Mouse (Mus musculus): ENCODE data around the gene Spi1. TPM values are rescaled to one million over a fixed set of nuclear protein-coding genes. Genes with fewer than 3 reads are reported as not detected.

The Spi1 gene
- polyA plus RNA-seq, 1 experiment from 2014 or later: 16.8 TPM

DNA sequence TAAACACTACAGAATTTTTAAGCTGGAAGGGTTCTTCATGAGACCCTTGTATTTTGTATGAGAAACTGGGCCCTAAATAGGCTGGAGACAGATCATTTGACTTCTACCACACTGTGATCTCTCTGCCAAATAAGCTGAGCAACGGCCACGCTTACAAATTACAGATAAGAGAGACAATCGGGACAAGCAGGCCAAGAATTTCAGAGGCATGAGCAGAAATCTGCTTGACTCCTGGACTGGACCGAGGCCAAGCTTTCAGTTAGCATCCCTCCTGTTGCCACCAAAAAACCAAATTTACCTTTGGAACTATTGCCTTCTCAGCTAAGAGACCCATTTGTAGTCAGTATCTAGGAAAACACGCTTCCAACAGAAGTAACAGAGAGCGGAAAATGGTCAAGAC lies 78.4 kb downstream of the Spi1 start:
- peaks cover 77% of the 10 kb centered on the region for H3K36me3 ChIP-seq
- no peak for ATAC-seq

DNA sequence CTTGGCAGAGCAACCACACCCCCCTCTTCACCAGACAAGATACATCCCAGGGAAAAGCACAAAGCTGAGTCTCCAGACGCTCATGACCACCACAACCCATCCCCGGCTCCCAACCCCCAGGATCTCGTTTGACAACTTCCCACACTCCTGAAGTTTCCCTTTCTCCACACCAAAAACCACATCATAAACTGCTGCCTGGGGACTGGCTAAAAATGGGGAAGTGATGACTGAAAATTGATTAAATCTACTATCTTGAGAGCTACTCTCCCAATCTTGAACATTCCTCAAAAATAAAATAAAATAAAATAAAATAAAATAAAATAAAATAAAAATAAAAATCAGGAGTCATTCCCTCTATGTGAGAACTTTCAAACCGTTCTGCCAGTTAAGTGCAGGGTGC lies 80.8 kb downstream of the Spi1 start:
- no peak for ATAC-seq
- no peak overlapping the region for H3K27ac ChIP-seq
- H3K27me3 ChIP-seq (replicated peaks): no peaks in the 10 kb centered on the region
- WGBS (ENCODE audit: insufficient replicate concordance): 65% methylated on average over 4 of the region's 4 CpGs
- peaks cover 76% of the 10 kb centered on the region for H3K36me3 ChIP-seq
- H3K4me3 ChIP-seq: no peak overlapping the region
- no peak overlapping the region for H3K4me2 ChIP-seq
- no peak overlapping the region for H3K9ac ChIP-seq
- H3K9me3 ChIP-seq (replicated peaks): no peaks in the 10 kb centered on the region
- H3K4me1 ChIP-seq: peaks cover 30% of the 10 kb centered on the region

More for the DNA sequence above, 78.4 kb downstream of the Spi1 start:
- H3K4me1 ChIP-seq: peaks cover 25% of the 10 kb centered on the region
- no peak overlapping the region for H3K4me3 ChIP-seq
- no peak overlapping the region for H3K27ac ChIP-seq
- no peaks in the 10 kb centered on the region for H3K9me3 ChIP-seq (replicated peaks)
- no peak overlapping the region for H3K9ac ChIP-seq
- no peak overlapping the region for H3K4me2 ChIP-seq
- H3K27me3 ChIP-seq (replicated peaks): no peaks in the 10 kb centered on the region
- 69% methylated on average over 6 of the region's 6 CpGs for WGBS (ENCODE audit: insufficient replicate concordance)

DNA sequence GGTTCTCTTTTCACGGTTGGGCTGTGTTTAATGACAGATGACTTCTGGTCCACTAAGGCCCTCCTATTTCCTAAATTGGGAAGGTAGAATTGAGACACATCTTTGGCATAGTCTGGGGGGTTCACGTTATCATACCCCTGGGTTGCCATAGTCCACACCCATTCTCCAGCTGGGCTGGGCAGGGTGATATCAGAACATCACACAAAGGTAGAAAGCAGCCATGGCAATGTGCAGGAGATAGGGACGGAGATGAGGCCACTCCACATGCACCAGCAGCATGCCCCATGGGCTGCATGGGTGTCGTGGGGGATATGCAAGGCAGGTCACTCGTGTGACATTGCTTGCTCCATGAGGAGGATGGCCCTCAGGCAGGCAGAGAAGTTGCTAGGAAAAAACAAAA lies 81.3 kb downstream of the Spi1 start:
- Histone ChIP-seq H3K9me3 (replicated peaks) (no peaks in the 10 kb centered on the region), H3K4me1 (peaks cover 31% of the 10 kb centered on the region), H3K9ac (no peak overlapping the region), H3K4me2 (no peak overlapping the region), H3K4me3 (no peak overlapping the region), H3K27me3 (replicated peaks) (no peaks in the 10 kb centered on the region), H3K36me3 (peaks cover 73% of the 10 kb centered on the region), H3K27ac (no peak overlapping the region)
- ATAC-seq: peak; percentile 52
- 51% methylated on average over 5 of the region's 5 CpGs for WGBS (ENCODE audit: insufficient replicate concordance)

DNA sequence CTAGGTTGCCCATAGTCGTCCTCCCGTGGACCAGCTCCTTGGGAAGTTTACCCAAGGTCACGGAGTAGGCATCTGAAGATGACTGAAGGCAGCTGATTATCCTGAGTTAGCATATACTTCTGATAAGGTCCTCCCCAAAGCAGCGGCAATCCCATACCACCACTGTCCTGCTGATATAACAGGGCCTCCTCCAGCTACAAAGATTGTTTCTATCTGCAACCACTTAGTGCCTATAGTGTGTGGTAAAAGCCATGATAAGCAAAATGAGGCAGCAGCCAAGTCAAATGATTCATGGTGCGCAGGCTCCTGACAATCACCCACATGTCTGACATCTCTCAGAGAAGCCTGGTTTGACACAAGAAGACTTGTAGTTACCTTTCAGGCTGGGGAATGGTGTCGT lies 82.8 kb downstream of the Spi1 start:
- peaks cover 31% of the 10 kb centered on the region for H3K4me1 ChIP-seq
- ATAC-seq: peak; percentile 84
- H3K9me3 ChIP-seq (replicated peaks): no peaks in the 10 kb centered on the region
- H3K4me3 ChIP-seq: no peak overlapping the region
- no peak overlapping the region for H3K9ac ChIP-seq
- H3K27me3 ChIP-seq (replicated peaks): no peaks in the 10 kb centered on the region
- H3K27ac ChIP-seq: no peak overlapping the region
- H3K4me2 ChIP-seq: no peak overlapping the region
- H3K36me3 ChIP-seq: peaks cover 78% of the 10 kb centered on the region
- 48% methylated on average over 6 of the region's 6 CpGs for WGBS (ENCODE audit: insufficient replicate concordance)

Other genes starting within 250 kb of the Spi1 start
- gene Mtch2, start 235.2 kb upstream of the Spi1 start, polyA plus RNA-seq (2016; fragmentation: Nextera tagmentation; extraction: Ambion mirVana): 142 and 146 TPM in 2 replicates
- 6.6 and 7.3 TPM in 2 replicates for gene C1qtnf4, start 196.5 kb upstream of the Spi1 start, polyA plus RNA-seq (2016; fragmentation: Nextera tagmentation; extraction: Ambion mirVana)
- 22.6 and 26.0 TPM in 2 replicates for gene Kbtbd4, start 177.7 kb upstream of the Spi1 start, polyA plus RNA-seq (2016; fragmentation: Nextera tagmentation; extraction: Ambion mirVana)
- gene Ndufs3, start 177.6 kb upstream of the Spi1 start, polyA plus RNA-seq (2016; fragmentation: Nextera tagmentation; extraction: Ambion mirVana): 171 and 177 TPM in 2 replicates
- gene Celf1, start 142.0 kb upstream of the Spi1 start, polyA plus RNA-seq (2016; fragmentation: Nextera tagmentation; extraction: Ambion mirVana): 79.4 and 81.3 TPM in 2 replicates
- 0.57 and 0.94 TPM in 2 replicates for gene Rapsn, start 46.8 kb upstream of the Spi1 start, polyA plus RNA-seq (2016; fragmentation: Nextera tagmentation; extraction: Ambion mirVana)
- gene Psmc3, start 28.4 kb upstream of the Spi1 start, polyA plus RNA-seq (2016; fragmentation: Nextera tagmentation; extraction: Ambion mirVana): 220 and 223 TPM in 2 replicates
- 15.1 and 15.3 TPM in 2 replicates for gene Slc39a13, start 12.0 kb upstream of the Spi1 start, polyA plus RNA-seq (2016; fragmentation: Nextera tagmentation; extraction: Ambion mirVana)
- gene Mybpc3, start 35.8 kb downstream of the Spi1 start, polyA plus RNA-seq (2016; fragmentation: Nextera tagmentation; extraction: Ambion mirVana): 0.23 and 0.39 TPM in 2 replicates
- gene Madd, start 101.4 kb downstream of the Spi1 start, polyA plus RNA-seq (2016; fragmentation: Nextera tagmentation; extraction: Ambion mirVana): 12.1 and 13.4 TPM in 2 replicates
- 12.9 and 13.5 TPM in 2 replicates for gene Nr1h3, start 120.4 kb downstream of the Spi1 start, polyA plus RNA-seq (2016; fragmentation: Nextera tagmentation; extraction: Ambion mirVana)
- 9.6 and 10.3 TPM in 2 replicates for gene Acp2, start 120.5 kb downstream of the Spi1 start, polyA plus RNA-seq (2016; fragmentation: Nextera tagmentation; extraction: Ambion mirVana)
- 8.3 and 8.4 TPM in 2 replicates for gene Ddb2, start 154.6 kb downstream of the Spi1 start, polyA plus RNA-seq (2016; fragmentation: Nextera tagmentation; extraction: Ambion mirVana)
- gene Pacsin3, start 173.6 kb downstream of the Spi1 start, polyA plus RNA-seq (2016; fragmentation: Nextera tagmentation; extraction: Ambion mirVana): 12.3 and 12.4 TPM in 2 replicates
- 80.0 and 82.2 TPM in 2 replicates for gene Arfgap2, start 182.6 kb downstream of the Spi1 start, polyA plus RNA-seq (2016; fragmentation: Nextera tagmentation; extraction: Ambion mirVana)